Mouse (Mus musculus) pancreas, adult 10 weeks (tissue): ENCODE data around the gene Tfpi. TPM values are rescaled to one million over a fixed set of nuclear protein-coding genes. Genes with fewer than 3 reads are reported as not detected.

Experiments
- polyA plus RNA-seq: library from polyadenylated mRNA; stranded (reverse); fragments of 350-450 nt; fragmentation: Illumina TruSeq; extraction: RNeasy Lipid Tissue Mini Kit (QIAGEN cat#74804); gene quantifications from one replicate; pipeline ENCODE4 v1.2.3, GENCODE M21; 2015; ENCODE audit warnings: low read depth, low replicate concordance; ENCODE audit not compliant: insufficient read depth

Tfpi gene
- 5.4 TPM for polyA plus RNA-seq

DNA sequence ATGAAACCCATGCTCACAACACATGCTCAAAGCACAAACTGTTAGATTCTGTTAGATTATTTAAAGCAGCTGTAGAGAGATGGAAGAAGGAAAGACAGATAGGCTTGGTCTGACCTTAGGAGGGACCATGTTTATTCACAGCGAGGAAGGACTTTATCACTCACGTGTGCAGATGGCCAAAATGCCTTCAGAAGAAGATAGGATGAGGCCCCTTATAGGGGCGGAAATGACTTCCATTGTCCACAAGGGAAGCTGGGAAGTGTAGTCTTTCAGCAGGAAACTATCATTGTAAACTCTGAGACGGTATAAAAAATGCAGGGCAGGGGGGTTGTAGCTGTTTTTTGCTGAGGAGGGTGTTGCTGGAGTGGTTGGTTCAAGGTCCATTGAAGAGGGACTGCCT, at the start of gene Tfpi:
Tfpi (minus strand) TSS at position 199 of the 400 bp plus-strand sequence.

DNA sequence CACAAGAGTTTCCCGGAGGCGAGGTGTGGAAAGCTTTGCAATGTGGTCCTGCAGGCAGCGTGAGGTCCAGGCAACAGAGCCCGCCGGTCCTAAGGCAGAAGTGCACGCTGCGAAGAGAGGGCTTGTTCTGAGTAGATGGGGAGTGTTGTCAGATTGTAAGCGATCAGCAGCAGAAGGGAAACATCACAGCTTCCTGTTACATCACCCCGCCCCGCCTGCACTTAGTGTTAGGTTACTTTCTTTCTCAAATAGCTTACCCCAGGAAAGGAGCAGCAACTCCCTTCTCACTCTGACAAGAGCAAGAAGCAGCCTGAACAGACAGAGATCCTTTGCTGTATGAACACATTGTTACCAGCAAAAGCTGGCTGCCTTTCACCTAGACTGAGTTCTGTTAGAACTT, 51.4 kb downstream of the Tfpi start, which contains the start of gene Calcrl:
Calcrl (minus strand) TSS at position 274 of the 400 bp plus-strand sequence.

Other genes starting within 250 kb of the Tfpi start
- 7.5 TPM for gene Calcrl, start 51.4 kb downstream of the Tfpi start, polyA plus RNA-seq
- gene Ctnnd1, start 174.0 kb upstream of the Tfpi start, polyA plus RNA-seq: 18.0 TPM
- gene Btbd18, start 182.3 kb upstream of the Tfpi start, polyA plus RNA-seq: not detected
- 5.8 TPM for gene Selenoh, start 194.0 kb upstream of the Tfpi start, polyA plus RNA-seq
- gene Gm28635, start 201.3 kb upstream of the Tfpi start, polyA plus RNA-seq: not detected
- 5.5 TPM for gene Med19, start 201.6 kb upstream of the Tfpi start, polyA plus RNA-seq
- 10.3 TPM for gene Tmx2, start 202.4 kb upstream of the Tfpi start, polyA plus RNA-seq
- 6.6 TPM for gene Zdhhc5, start 238.4 kb upstream of the Tfpi start, polyA plus RNA-seq